Comparison of ENCODE assay signal across 22 mouse cellular contexts in the genomic region with DNA sequence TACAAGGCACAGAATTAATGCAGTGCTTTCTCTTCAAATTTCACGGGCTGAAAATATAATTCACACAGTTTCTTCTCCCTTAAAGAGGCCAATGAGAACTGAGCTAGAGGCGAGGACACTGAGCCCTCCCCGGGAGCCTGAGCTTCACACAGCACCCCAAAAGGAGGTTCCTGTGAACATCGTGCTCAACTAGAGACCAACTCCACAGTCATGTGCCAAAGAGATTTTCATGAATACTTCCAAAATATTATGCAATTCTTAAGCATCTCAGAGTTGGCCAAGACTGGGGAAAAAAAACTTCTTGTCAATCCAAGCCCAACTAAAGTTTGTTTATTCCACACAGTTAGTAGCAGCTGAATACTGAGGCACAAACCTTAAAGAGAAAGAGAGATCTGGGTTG.
DNase-seq lines count a peak whose midpoint lies in the region; ATAC-seq and TF ChIP-seq lines count a peak whose summit lies in the region.
"Had no signal": no experiment of that assay in that cellular context is flagged by ENCODE, and none has a peak within 500 bp of the region (broad histone marks: within the 10 kb centered on the region; RNA-seq: fewer than 3 reads in every experiment).

No protein-coding gene starts in this region.

- no peak for TF ChIP-seq EP300 in lung, postnatal 0 days (IDR thresholded peaks at IDR 0.05)

- H3K27ac ChIP-seq in embryonic facial prominence, embryonic 14.5 days (replicated peaks; ENCODE audit: low read depth, low read length), result no peak overlapping the region
- no peak overlapping the region for H3K27ac ChIP-seq in embryonic facial prominence, embryonic 10.5 days (replicated peaks)
- H3K27ac ChIP-seq in lung, postnatal 0 days (ENCODE audit: low read length), result no peak overlapping the region
- H3K27ac ChIP-seq: forebrain, embryonic 10.5 days; hindbrain, embryonic 10.5 days; macrophage had no signal

- no peak overlapping the region for H3K9ac ChIP-seq in embryonic facial prominence, embryonic 14.5 days (ENCODE audit: low read depth, low read length)
- no peak overlapping the region for H3K9ac ChIP-seq in lung, postnatal 0 days (replicated peaks; ENCODE audit: low read depth)

- no peak for ATAC-seq in embryonic facial prominence, embryonic 14.5 days (ENCODE audit: low read depth)
- peak; percentile 76 for ATAC-seq in lung, postnatal 0 days
- ATAC-seq: CD4-positive, CD25-positive, alpha-beta regulatory T cell, adult 4 months had no signal

- no peaks in the 10 kb centered on the region for H3K9me3 ChIP-seq in embryonic facial prominence, embryonic 14.5 days (ENCODE audit: control insufficient read depth, low read length)
- H3K9me3 ChIP-seq in embryonic facial prominence, embryonic 10.5 days, result no peaks in the 10 kb centered on the region
- H3K9me3 ChIP-seq in lung, postnatal 0 days (ENCODE audit: low read length), result no peaks in the 10 kb centered on the region
- H3K9me3 ChIP-seq: forebrain, embryonic 10.5 days; G1E; hindbrain, embryonic 10.5 days had no signal

- no peak overlapping the region for H3K4me3 ChIP-seq in embryonic facial prominence, embryonic 14.5 days (ENCODE audit: low read depth, low read length)
- H3K4me3 ChIP-seq in embryonic facial prominence, embryonic 10.5 days, result no peak overlapping the region
- H3K4me3 ChIP-seq in lung, postnatal 0 days (ENCODE audit: low read depth, low read length), result no peak overlapping the region
- H3K4me3 ChIP-seq: forebrain, embryonic 10.5 days; hindbrain, embryonic 10.5 days had no signal

- peak; percentile 19 for DNase-seq in embryonic facial prominence, embryonic 14.5 days (ENCODE audit: low spot score)
- DNase-seq in embryonic facial prominence, embryonic 10.5 days (ENCODE audit: low spot score), result no peak
- peak; percentile 28 to 37 for DNase-seq in heart, adult 18-20 months
- no peak for DNase-seq in heart, postnatal 4 days
- peak; percentile 70 for DNase-seq in NIH3T3 (ENCODE audit: low read depth)
- DNase-seq in lung, postnatal 0 days (ENCODE audit: low spot score), result peak; percentile 85
- DNase-seq in T-cell, adult 2 months (ENCODE audit: low spot score), result no peak
- DNase-seq in yolk sac, embryonic 10.5 days (ENCODE audit: low spot score), result no peak
- DNase-seq: adrenal gland, adult 2 months; cerebellum, adult 11-12 months; kidney, adult 9 months; kidney, postnatal 36 days; layer of hippocampus, adult 9-11 months; liver; right cerebral cortex, postnatal 14 days; thymus, postnatal 25 days had no signal

- no peaks in the 10 kb centered on the region for H3K4me1 ChIP-seq in embryonic facial prominence, embryonic 14.5 days (ENCODE audit: control insufficient read depth, insufficient read depth, low read length)
- peaks cover 19% of the 10 kb centered on the region for H3K4me1 ChIP-seq in embryonic facial prominence, embryonic 10.5 days
- no peaks in the 10 kb centered on the region for H3K4me1 ChIP-seq in lung, postnatal 0 days (ENCODE audit: insufficient read depth, low read depth, low read length)

- no peaks in the 10 kb centered on the region for H3K36me3 ChIP-seq in embryonic facial prominence, embryonic 14.5 days (ENCODE audit: control insufficient read depth, insufficient read depth, low read length)
- H3K36me3 ChIP-seq in embryonic facial prominence, embryonic 10.5 days (replicated peaks), result peaks cover 43% of the 10 kb centered on the region
- H3K36me3 ChIP-seq in lung, postnatal 0 days (ENCODE audit: insufficient read depth, low read length), result no peaks in the 10 kb centered on the region

- WGBS in embryonic facial prominence, embryonic 14.5 days, result 60% methylated on average over 4 of the region's 4 CpGs
- WGBS in embryonic facial prominence, embryonic 10.5 days, result 89% methylated on average over 4 of the region's 4 CpGs
- 43% methylated on average over 4 of the region's 4 CpGs for WGBS in lung, postnatal 0 days

- H3K27me3 ChIP-seq in embryonic facial prominence, embryonic 14.5 days (replicated peaks; ENCODE audit: control insufficient read depth, insufficient read depth, low read length), result no peaks in the 10 kb centered on the region
- H3K27me3 ChIP-seq in embryonic facial prominence, embryonic 10.5 days (replicated peaks; ENCODE audit: low read depth, poor library complexity, severe bottlenecking), result no peaks in the 10 kb centered on the region
- H3K27me3 ChIP-seq in lung, postnatal 0 days (replicated peaks; ENCODE audit: insufficient read depth, low read length), result no peaks in the 10 kb centered on the region

- H3K4me2 ChIP-seq in embryonic facial prominence, embryonic 14.5 days (ENCODE audit: low read depth, low read length), result no peak overlapping the region
- peak overlapping the region; percentile 12 for H3K4me2 ChIP-seq in lung, postnatal 0 days (replicated peaks; ENCODE audit: low read depth, low read length)
- H3K4me2 ChIP-seq: midbrain, embryonic 11.5 days had no signal

- TF ChIP-seq CTCF in lung, postnatal 0 days (IDR thresholded peaks at IDR 0.05), result no peak

Comparison
In these comparisons a context has a peak if more than half of its experiments do, and no peak if none do; other contexts are left out.
1. DNase-seq: peak in embryonic facial prominence, embryonic 14.5 days (single experiment), heart, adult 18-20 months (2 of 2), NIH3T3 (single experiment) and lung, postnatal 0 days (single experiment); none in embryonic facial prominence, embryonic 10.5 days (single experiment), heart, postnatal 4 days (single experiment), T-cell, adult 2 months (single experiment) and yolk sac, embryonic 10.5 days (single experiment).